Mouse (Mus musculus) liver, adult 2 months (tissue): ENCODE results near the gene Mnat1. TPM values are rescaled to one million over a fixed set of nuclear protein-coding genes. Genes with fewer than 3 reads are reported as not detected.
"Not testable (repeated sequence)": the region's sequence is repeated elsewhere in the genome, so short reads cannot be mapped to it uniquely, and the experiment has no call there.

Experiments
- DNase-seq: peaks from one replicate; pipeline ENCODE4 v3.0.0-alpha.2; 2011; ENCODE audit warnings: low read depth, low spot score; ENCODE audit errors: extremely low read depth
- H3K27ac ChIP-seq: fragments of 200-500 bp; replicated peaks from 2 replicates; pipeline ENCODE4 v1.5.1; 2012; ENCODE audit warnings: low read depth, mild to moderate bottlenecking, control low read depth, inconsistent platforms, low read length; ENCODE audit not compliant: insufficient read depth
- H3K27me3 ChIP-seq: fragments of 200-500 bp; 2 replicates; pipeline ENCODE4 v1.6.1; 2012; ENCODE audit warnings: mild to moderate bottlenecking, moderate library complexity, low read length, inconsistent platforms; ENCODE audit not compliant: control insufficient read depth, insufficient read depth
- H3K36me3 ChIP-seq: fragments of 200-500 bp; 2 replicates; pipeline ENCODE4 v1.6.1; 2012; ENCODE audit warnings: low read length, inconsistent platforms; ENCODE audit not compliant: control insufficient read depth, insufficient read depth
- H3K4me1 ChIP-seq: fragments of 200-500 bp; 2 replicates; pipeline ENCODE4 v1.6.1; 2011; ENCODE audit warnings: low read length; ENCODE audit not compliant: control insufficient read depth, insufficient read depth
- H3K4me3 ChIP-seq: fragments of 200-500 bp; 2 replicates; pipeline ENCODE4 v1.5.1; 2011; ENCODE audit warnings: low read depth, mild to moderate bottlenecking, control low read depth, low read length, moderate library complexity; ENCODE audit not compliant: insufficient read depth
- H3K79me2 ChIP-seq: fragments of 200-500 bp; 2 replicates; pipeline ENCODE4 v1.6.1; 2012; ENCODE audit warnings: inconsistent platforms, mild to moderate bottlenecking, low read length, moderate library complexity; ENCODE audit not compliant: control insufficient read depth, insufficient read depth
- H3K9ac ChIP-seq: fragments of 200-500 bp; 2 replicates; pipeline ENCODE4 v1.6.1; 2012; ENCODE audit warnings: low read depth, mild to moderate bottlenecking, control low read depth, inconsistent platforms, low read length
- CTCF ChIP-seq: fragments of 200-500 bp; IDR thresholded peaks from 2 replicates; pipeline ENCODE4 v1.5.1; 2011; ENCODE audit warnings: low read depth, low read length, control low read depth
- POLR2A ChIP-seq: fragments of 200-500 bp; IDR thresholded peaks from 2 replicates; pipeline ENCODE4 v1.6.1; 2011; ENCODE audit warnings: low read length, control low read depth; ENCODE audit not compliant: insufficient read depth; ENCODE audit errors: extremely low read depth
- WGBS: fragments of 180-500 bp; shearing (Covaris S2); methylation state at CpG from one replicate; pipeline ENCODE4 v1.1.7; 2018; 5-methylcytosine and 5-hydroxymethylcytosine counted together
- polyA plus RNA-seq: library from polyadenylated mRNA; depleted of rRNA; stranded (reverse); fragments of >200 nt; gene quantifications from 2 replicates; pipeline ENCODE4 v1.2.3, GENCODE M21; 2012
- total RNA-seq: library from RNA; depleted of rRNA; stranded (reverse); fragments of >200 nt; gene quantifications from 2 replicates; pipeline ENCODE4 v1.2.3, GENCODE M21; 2014

Mnat1 gene
- total and polyA plus RNA-seq, 2 experiments, result 3.4 to 10.6 TPM

DNA sequence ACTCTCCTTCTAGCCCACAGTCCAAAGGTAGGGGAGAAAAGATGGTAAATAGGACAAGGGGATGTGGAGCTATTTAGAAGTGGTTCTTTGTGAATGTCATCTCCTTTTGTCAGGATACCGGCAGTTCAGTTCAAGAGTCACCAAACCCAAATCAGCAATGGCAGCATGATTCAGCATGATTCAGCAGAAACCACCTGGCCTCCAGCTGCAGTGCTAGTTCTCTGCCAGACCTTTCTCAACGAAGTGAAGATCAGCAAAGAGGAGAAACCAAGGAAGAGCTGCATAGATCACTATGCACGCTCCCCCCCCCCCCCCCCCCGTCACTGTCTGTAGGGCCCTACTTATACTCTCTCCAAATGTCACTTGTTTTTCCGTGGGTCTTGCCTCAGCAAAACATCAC, 34.6 kb upstream of the Mnat1 start:
- Histone ChIP-seq H3K36me3 (no peaks in the 10 kb centered on the region), H3K4me1 (no peaks in the 10 kb centered on the region), H3K79me2 (no peaks in the 10 kb centered on the region), H3K27ac (no peak overlapping the region), H3K27me3 (no peaks in the 10 kb centered on the region), H3K4me3 (no peak overlapping the region), H3K9ac (no peak overlapping the region)
- WGBS, result 51% methylated on average over 5 of the region's 5 CpGs
- TF ChIP-seq CTCF, result no peak
- no peak for TF ChIP-seq POLR2A
- peak; percentile 41 for DNase-seq

DNA sequence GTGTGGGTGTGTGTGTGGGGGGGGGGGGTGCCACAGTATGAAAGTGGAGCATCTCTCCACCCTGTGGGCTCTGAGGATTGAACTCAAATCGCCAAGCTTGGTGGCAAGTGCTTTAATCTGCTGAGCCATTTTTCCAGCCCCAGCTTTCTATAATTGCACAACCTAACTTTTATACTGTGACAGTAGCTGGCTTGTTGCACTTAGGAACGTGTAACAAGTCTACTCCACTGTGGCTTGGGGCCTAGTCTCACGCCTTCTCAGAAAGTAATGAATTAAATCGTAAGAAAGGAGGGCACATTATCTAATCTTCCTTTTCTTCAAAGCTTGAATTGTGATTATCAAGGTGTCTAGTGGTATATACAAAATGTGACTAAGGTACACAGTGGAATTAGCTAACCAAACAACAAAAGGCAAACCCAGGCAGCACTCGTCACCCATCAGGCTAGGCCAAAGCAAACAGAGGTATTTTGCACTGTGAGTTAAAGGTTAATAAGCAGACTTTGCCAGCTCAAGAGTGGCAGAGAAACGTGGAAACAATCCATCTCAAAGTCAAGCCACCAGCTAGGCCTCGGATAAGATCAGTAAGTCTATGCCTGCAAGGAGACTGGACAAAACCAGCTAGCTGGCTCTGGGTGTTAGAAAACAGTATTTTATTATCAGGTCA, 32.7 kb upstream of the Mnat1 start:
- no peaks in the 10 kb centered on the region for H3K36me3 ChIP-seq
- H3K9ac ChIP-seq, result no peak overlapping the region
- TF ChIP-seq POLR2A, result no peak
- H3K27ac ChIP-seq, result peak overlapping the region; percentile 43; the same call in 1 of the 2 replicates
- DNase-seq, result peak; percentile 97
- H3K27me3 ChIP-seq, result no peaks in the 10 kb centered on the region
- H3K4me3 ChIP-seq, result no peak overlapping the region
- 21% methylated on average over 7 of the region's 7 CpGs for WGBS
- H3K4me1 ChIP-seq, result no peaks in the 10 kb centered on the region
- no peaks in the 10 kb centered on the region for H3K79me2 ChIP-seq

DNA sequence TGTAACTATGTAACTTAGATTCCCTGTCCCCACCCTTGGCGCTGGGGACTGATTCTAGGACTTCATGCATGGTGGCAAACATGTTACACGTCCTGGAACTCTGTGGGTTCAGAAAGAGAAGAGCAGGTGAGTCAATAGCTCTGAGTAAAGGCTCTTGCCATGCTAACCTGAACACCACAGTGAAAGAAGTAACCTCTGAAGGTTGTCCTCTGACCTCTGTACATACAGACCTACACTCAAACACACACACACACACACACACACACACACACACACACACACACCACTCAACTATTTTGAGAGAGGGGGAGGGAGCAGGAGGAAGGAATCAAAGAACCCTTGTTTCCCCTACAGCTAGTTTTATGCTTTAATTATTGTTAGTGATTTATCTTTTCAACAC, 29.3 kb upstream of the Mnat1 start:
- Histone ChIP-seq H3K9ac (no peak overlapping the region), H3K27ac (no peak overlapping the region), H3K4me1 (no peaks in the 10 kb centered on the region), H3K27me3 (no peaks in the 10 kb centered on the region), H3K79me2 (no peaks in the 10 kb centered on the region), H3K36me3 (no peaks in the 10 kb centered on the region), H3K4me3 (no peak overlapping the region)
- 68% methylated on average over 2 of the region's 2 CpGs for WGBS
- TF ChIP-seq POLR2A (no peak), CTCF (no peak)
- DNase-seq, result no peak

DNA sequence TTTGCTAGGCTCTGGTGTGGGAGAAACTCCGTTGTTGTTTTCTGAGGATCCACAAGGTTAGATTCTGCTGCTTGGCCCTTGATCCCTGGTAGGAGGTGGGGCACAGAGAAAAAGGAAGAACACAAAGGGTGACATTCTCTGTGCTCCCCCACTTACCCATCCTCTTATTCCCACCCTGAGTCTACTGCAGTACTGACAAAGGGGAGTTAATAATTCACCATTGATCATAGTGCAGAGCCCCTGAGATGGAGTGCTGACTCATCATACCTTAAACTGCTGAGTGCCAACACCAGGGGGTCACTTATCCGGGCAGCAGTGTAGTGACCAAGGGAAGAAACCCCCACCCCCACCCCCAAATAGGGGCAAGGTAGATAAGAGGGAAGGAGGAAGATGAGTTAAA, 28.9 kb upstream of the Mnat1 start:
- H3K36me3 ChIP-seq, result no peaks in the 10 kb centered on the region
- H3K79me2 ChIP-seq, result no peaks in the 10 kb centered on the region
- 38% methylated on average over 2 of the region's 2 CpGs for WGBS
- no peak overlapping the region for H3K4me3 ChIP-seq
- no peak for DNase-seq
- no peak for TF ChIP-seq CTCF
- no peak for TF ChIP-seq POLR2A
- H3K27me3 ChIP-seq, result no peaks in the 10 kb centered on the region
- H3K27ac ChIP-seq, result no peak overlapping the region
- no peaks in the 10 kb centered on the region for H3K4me1 ChIP-seq
- H3K9ac ChIP-seq, result no peak overlapping the region

DNA sequence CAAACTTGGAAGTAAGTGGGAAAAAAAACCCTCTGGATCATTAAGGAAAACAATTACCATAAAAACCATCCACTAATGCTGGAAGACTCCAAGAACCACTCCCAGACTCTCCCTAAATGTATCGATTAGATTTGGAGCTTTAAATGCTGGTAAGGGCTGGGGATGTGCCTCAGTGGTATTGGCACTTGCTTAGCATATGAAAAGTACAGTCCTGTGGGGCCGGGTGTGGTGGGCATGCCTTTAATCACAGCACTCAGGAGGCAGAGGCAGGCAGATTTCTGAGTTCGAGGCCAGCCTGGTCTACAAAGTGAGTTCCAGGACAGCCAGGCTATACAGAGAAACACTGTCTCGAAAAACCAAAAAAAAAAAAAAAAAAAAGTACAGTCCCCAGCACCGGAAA, 27.3 kb upstream of the Mnat1 start:
- not testable (repeated sequence) for H3K27ac ChIP-seq, H3K79me2 ChIP-seq, H3K27me3 ChIP-seq, H3K4me3 ChIP-seq, DNase-seq, H3K9ac ChIP-seq, H3K4me1 ChIP-seq, H3K36me3 ChIP-seq
- 86% methylated on average over 5 of the region's 5 CpGs for WGBS

DNA sequence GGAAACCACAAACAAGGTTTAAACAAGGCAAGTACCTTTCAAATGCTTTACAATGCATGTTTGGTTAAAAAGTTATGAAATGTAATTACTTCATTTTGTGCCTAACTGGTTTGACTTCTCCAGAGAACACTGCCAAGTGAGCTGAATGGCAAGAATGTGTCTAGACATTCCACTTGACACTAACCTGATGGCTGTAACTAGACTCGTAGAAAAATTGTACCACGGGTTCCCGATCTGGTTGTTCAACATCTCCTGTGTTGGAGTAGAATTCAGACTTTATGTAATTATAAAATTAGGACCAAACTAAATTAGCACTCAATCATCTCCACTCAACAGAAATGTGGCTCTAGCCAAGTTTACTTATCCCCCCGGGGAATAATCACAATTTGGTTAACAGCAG, 24.9 kb upstream of the Mnat1 start:
- TF ChIP-seq POLR2A, result no peak
- no peak for TF ChIP-seq CTCF
- no peaks in the 10 kb centered on the region for H3K27me3 ChIP-seq
- no peaks in the 10 kb centered on the region for H3K79me2 ChIP-seq
- no peak overlapping the region for H3K9ac ChIP-seq
- H3K4me3 ChIP-seq, result no peak overlapping the region
- H3K27ac ChIP-seq, result no peak overlapping the region
- H3K4me1 ChIP-seq, result no peaks in the 10 kb centered on the region
- 91% methylated on average over 4 of the region's 4 CpGs for WGBS
- no peaks in the 10 kb centered on the region for H3K36me3 ChIP-seq
- no peak for DNase-seq
